Mouse (Mus musculus) thymus, postnatal 10 days (tissue): ENCODE results near the gene Olfr347.

Experiments used
- DNase-seq, 2 experiments: peaks; one replicate each; pipeline ENCODE4 v3.0.0; 2021; ENCODE audit warnings: low spot score in 2 of 2

The Olfr347 gene

DNA sequence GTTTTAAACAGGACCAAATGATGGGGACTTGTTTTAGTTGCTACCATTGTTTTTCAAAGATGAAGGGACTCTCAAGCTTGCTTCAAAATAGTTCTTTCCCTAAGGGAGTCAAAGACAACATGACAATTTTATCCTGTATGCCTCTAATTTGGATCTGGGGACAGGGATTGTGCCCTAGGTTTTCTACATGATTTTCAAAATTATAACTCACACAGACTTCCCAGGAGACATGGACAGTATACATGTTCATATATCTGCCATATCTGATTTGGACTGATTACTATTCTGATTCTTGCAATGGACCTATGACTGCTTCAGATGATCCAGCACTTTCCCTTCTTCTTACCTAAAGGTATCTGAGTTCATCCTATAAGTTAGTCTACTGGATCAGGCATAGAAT, at the start of gene Olfr347:
Gene Olfr347 (plus strand): TSS at position 301 of the 400 bp plus-strand sequence.
- no peak for DNase-seq

DNA sequence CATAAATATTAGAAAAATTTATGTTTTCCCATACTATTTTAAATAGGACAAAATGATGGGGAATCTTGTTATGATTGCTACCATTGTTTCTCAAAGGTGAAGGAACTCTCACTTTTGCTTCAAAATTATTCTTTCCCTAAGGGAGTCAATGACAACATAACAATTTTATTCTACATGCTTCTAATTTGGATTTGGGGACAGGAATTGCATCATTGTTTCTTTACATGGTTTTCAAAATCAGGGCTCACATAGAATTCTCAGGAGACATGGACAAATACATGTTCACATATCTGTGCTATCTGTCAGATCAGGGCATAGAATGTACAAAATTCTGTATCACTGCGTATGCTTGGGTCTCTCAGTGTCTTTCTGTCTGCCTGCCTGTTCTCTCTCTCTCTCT, 46.2 kb upstream of the Olfr347 start, which contains the start of gene Olfr346:
Gene Olfr346 (plus strand): TSS at position 301 of the 400 bp plus-strand sequence.
- DNase-seq: no peak

- DNase-seq: no peak
Observed at GRCm38 (mm10) chr2:36736226-36736625, 4.5 kb downstream of the Olfr347 start.

- DNase-seq: no peak
Observed at GRCm38 (mm10) chr2:36783976-36784375, 52.3 kb downstream of the Olfr347 start, which contains the start of gene Olfr348. TSS of gene Olfr348 (plus strand) at chr2:36784276.
